Mouse (Mus musculus) liver, adult (tissue): ENCODE data around the gene Slc2a1.

Source experiments
- GATA4 ChIP-seq: IDR thresholded peaks from 2 replicates; pipeline ENCODE4 v1.6.1; 2014; ENCODE audit warnings: mild to moderate bottlenecking, low read length; ENCODE audit not compliant: insufficient replicate concordance

Slc2a1 gene

DNA sequence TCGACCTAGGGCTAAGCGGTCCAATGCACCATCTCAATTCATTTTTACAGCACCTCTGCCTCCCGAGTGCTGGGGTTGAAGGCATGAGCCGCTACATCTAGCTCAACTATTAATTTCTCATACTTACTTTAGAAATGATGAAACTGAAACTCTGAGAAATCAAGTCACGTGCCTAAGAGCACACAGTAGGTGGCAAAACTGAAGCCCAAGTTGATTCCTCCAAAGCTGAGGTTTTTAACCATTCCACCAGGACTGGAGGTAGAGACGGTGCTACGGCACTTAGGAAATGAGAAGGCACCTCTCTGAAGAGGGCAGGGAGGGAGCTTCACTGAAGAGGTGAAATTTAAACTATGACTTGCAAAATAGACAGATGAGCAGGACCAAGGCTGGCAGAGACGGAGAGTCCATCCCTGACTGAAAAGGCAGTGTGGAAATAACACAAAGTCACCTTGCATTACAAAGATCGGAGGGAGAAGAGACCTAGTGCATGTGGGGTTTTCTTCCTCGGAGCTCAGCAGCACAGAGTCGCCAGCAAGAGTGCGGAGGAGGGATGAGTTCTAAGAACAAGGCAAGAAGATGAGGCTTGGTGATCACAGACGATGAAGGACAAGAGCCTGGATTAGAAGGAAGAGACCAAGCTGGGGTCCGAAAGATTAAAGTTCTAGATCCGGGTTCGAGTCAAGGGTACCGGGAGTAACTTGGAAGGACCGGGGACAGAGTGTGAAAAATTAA, 64.6 kb downstream of the Slc2a1 start:
- no peak for TF ChIP-seq GATA4

DNA sequence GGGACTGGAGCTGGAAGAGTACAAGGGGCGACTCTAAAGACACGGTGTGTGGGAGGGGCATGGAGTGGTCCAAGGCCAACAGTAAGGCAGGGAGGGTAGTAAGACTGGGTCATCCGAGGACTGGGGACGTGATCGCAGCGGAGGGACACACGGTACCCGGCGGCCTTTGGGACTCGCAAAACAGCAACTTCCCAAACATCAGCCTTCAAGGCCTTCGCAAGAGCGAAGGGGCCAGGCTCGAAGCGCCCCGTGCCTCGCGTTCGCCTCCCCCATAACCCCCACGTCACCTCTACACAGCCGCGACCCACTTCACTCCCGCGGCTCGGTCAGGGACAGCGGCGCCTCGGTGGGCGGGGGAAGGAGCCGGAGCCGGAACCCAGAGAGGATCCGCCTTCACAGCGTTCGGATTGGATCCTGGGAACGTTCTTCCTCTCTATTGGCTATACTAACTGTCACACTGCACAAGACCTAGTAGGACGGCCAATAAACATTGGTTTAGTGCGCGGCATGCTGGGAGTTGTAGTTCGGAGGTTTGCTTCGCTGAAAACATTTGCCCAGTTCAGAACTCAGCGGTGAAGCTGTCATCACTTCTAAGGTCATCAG, 65.4 kb downstream of the Slc2a1 start, which contains the start of gene Zfp691:
Gene Zfp691, minus strand, starts transcription at position 345 of the 603 bp plus-strand sequence.
- no peak for TF ChIP-seq GATA4

DNA sequence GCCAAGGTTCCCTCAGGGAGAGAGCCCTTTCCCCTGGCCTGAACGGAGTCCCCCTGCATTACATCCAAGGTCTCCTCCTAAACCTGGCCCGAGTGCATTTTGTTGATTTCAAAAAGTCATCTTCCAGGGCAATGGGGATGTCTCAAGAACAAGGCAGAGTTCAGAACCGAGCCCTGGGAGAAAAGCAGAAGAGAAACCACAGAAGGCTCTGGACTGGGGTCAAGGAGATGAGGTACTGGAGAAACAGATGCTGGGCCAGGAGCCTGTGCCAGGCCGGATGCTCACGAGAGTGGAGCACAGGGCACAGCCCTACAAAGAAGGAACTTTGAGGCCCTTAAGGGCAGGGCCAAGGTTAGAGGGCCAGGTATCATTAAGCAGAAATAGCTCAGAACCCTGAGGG, 69.2 kb downstream of the Slc2a1 start:
- no peak for TF ChIP-seq GATA4

DNA sequence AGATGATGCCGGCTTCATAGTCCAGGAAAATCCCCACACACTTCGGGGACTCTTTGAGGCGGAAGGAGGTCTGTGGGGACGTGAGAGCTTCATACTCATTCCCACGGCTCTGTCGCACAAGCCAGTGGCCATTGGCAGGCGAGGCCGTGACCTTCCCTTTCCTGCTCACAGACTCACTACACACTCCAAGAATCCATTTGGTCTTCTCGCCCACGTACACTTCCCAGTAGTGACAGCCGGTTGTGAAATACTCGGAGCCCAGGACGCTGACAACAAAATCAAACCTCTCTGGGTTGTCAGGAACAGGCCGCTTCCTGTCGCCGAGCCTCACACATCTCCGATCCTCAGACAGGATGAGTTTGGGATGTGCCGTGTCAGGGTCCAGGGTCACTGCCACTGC, 69.8 kb downstream of the Slc2a1 start:
- TF ChIP-seq GATA4: no peak

DNA sequence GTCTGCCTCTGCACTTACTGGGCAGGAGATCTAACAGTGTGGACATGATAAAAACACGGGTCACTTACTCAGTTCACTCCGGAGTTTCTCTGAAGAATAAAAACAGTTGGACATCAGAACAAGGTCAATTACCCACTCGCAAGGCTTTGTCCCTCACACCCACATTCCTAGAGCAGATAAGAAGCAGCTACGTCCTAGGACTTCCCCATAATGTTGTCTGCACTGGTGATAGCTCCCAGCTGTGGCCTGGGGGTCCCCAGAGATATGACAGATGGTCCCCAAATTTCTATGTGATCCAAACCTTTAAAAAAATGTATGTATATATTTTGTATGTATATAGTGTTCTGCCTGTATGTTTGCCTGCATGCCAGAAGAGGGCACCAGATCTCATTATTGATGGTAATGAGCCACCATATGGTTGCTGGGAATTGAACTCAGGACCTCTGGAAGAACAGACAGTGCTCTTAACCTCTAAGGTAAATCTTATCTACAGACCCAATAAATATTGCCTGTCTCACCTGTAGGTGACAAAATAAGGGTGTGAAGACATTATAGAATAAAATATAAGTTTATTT, 71.7 kb downstream of the Slc2a1 start:
- TF ChIP-seq GATA4: no peak

DNA sequence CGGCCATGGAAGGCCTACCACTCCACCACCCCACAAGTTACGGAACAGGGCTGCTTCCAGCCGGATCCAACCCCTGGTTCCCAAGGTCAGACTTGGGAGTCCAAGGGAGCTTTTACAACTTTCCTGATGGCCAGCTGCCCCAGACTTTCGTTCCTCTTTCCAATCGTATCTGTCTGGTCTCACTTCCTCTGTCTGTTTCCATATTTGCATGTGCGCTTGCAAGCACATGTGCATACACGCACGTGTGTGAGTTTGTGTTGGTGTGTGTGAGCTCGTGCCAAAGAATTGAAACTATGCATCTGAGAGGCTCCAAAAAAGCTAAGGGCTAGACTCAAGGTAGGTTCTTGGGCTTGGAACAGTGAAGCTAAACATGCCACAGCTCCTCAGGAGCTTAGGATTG, 72.9 kb downstream of the Slc2a1 start:
- no peak for TF ChIP-seq GATA4

DNA sequence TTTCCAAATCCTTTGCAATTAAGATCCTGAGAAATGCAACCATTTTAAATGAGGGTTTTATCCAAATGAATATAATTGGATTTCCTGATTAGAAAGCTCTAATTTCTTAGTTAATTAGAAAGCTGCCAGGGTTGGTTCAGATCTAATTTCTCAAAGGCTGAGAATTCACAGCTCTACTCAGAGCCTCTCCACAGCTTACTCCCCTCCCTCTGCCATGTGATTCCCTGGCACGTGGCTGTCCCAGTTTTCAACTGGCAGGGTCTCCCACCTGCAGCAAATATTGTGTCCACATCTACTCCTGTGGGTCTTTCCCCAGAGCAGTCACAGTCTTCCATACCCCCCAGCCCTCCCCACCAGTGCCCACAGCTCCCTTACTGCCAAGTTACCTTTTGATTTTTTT, 75.0 kb downstream of the Slc2a1 start:
- no peak for TF ChIP-seq GATA4

DNA sequence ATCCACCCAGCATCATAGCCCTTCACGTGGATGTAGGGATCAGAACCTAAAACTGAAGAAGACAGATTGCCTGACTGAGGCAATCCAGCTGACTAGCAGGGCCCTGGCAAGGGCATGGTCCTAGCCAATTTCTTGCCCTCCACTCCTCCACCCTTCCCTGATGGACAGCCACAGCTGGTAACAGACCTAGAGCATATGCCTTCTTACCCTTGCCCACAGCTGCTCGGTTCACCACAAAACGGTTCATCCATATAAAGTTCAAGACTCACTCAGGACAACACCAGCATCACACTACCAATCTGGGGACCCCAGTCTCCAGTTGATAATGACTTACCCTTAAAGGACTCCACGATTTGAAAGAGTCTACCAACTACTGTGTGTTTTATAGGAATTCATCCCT, 77.3 kb downstream of the Slc2a1 start:
- TF ChIP-seq GATA4: no peak
